Mouse (Mus musculus) kidney, embryonic 16.5 days (tissue): Measurements from ENCODE around the gene Smarcd1. TPM values are rescaled to one million over a fixed set of nuclear protein-coding genes. Genes with fewer than 3 reads are reported as not detected.

Source experiments
- ATAC-seq: fragments of 200-750 bp; cut with Nextera tagmentation; 2 replicates; pipeline ENCODE4 v1.8.0; 2017; ENCODE audit warnings: moderate TSS enrichment; ENCODE audit not compliant: low FRiP score, low TSS enrichment
- H3K27ac ChIP-seq: fragments of 300-500 bp; sonication (generic); 2 replicates; pipeline ENCODE4 v1.5.1; 2014; ENCODE audit warnings: low read length
- H3K27me3 ChIP-seq: fragments of 300-500 bp; sonication (generic); 2 replicates; pipeline ENCODE4 v1.6.1; 2014; ENCODE audit warnings: low read length, control low read depth, mixed read lengths; ENCODE audit not compliant: insufficient read depth
- H3K36me3 ChIP-seq: fragments of 300-500 bp; sonication (generic); 2 replicates; pipeline ENCODE4 v1.6.1; 2014; ENCODE audit warnings: low read length, control low read depth, mixed read lengths; ENCODE audit not compliant: insufficient read depth
- H3K4me1 ChIP-seq: fragments of 300-500 bp; sonication (generic); 2 replicates; pipeline ENCODE4 v1.6.1; 2014; ENCODE audit warnings: low read length, control low read depth, mixed read lengths; ENCODE audit not compliant: insufficient read depth
- H3K4me2 ChIP-seq: fragments of 300-500 bp; sonication (generic); replicated peaks from 2 replicates; pipeline ENCODE4 v1.6.1; 2014; ENCODE audit warnings: low read depth, low read length
- H3K4me3 ChIP-seq: fragments of 300-500 bp; sonication (generic); 2 replicates; pipeline ENCODE4 v1.5.1; 2014; ENCODE audit warnings: mild to moderate bottlenecking, low read length
- H3K9ac ChIP-seq: fragments of 300-500 bp; sonication (generic); replicated peaks from 2 replicates; pipeline ENCODE4 v1.6.1; 2014; ENCODE audit warnings: low read length
- H3K9me3 ChIP-seq: fragments of 300-500 bp; sonication (generic); 2 replicates; pipeline ENCODE4 v1.6.1; 2016; ENCODE audit warnings: low read length, control low read depth
- WGBS: fragments of 180-500 bp; shearing (Covaris S2); extraction: QIAGEN DNeasy Blood & Tissue Kit; methylation state at CpG from one replicate; pipeline ENCODE4 v1.1.7; 2014; 5-methylcytosine and 5-hydroxymethylcytosine counted together
- polyA plus RNA-seq: library from polyadenylated mRNA; unstranded; fragments of >200 nt; fragmentation: Nextera tagmentation; extraction: Ambion mirVana; gene quantifications from 2 replicates; pipeline ENCODE4 v1.2.1, GENCODE M21; 2015

Gene Smarcd1
- 49.8 and 56.3 TPM in 2 replicates for polyA plus RNA-seq

- Histone ChIP-seq H3K27ac (peak within 1 kb of the TSS; percentile 97), H3K27me3 (no peaks in the 10 kb centered on the region), H3K36me3 (peaks cover 20% of the 10 kb centered on the region), H3K4me2 (peak within 1 kb of the TSS; percentile 59), H3K9ac (peak within 1 kb of the TSS; percentile 99), H3K4me1 (peaks cover 32% of the 10 kb centered on the region), H3K4me3 (peak within 1 kb of the TSS; percentile 90), H3K9me3 (no peaks in the 10 kb centered on the region)
- ATAC-seq = peak; percentile 94
- under 1% methylated on average over 62 of the region's 71 CpGs for WGBS
Observed at GRCm38 (mm10) chr15:99701999-99702900, at the start of gene Smarcd1. Gene Smarcd1 (plus strand): TSS chr15:99702129.

GRCm38 (mm10) chr15:99653291-99653690 is 48.6 kb upstream of the Smarcd1 start:
- ATAC-seq = no peak
- H3K36me3 ChIP-seq = no peaks in the 10 kb centered on the region
- H3K4me1 ChIP-seq = peaks cover 30% of the 10 kb centered on the region
- no peaks in the 10 kb centered on the region for H3K9me3 ChIP-seq
- H3K27me3 ChIP-seq = peaks cover 20% of the 10 kb centered on the region
- peak overlapping the region; percentile 21 for H3K4me3 ChIP-seq
- peak overlapping the region; percentile 51 for H3K4me2 ChIP-seq
- no peak overlapping the region for H3K27ac ChIP-seq
- no peak overlapping the region for H3K9ac ChIP-seq
- WGBS = 3% methylated on average over 8 of the region's 8 CpGs

GRCm38 (mm10) chr15:99653876-99654275 is 48.1 kb upstream of the Smarcd1 start:
- Histone ChIP-seq H3K27ac (no peak overlapping the region), H3K27me3 (peaks cover 20% of the 10 kb centered on the region), H3K4me2 (peak overlapping the region; percentile 51), H3K4me1 (peaks cover 27% of the 10 kb centered on the region), H3K9ac (no peak overlapping the region), H3K4me3 (peak overlapping the region; percentile 21), H3K9me3 (no peaks in the 10 kb centered on the region), H3K36me3 (no peaks in the 10 kb centered on the region)
- WGBS = 4% methylated on average over 21 of the region's 21 CpGs
- ATAC-seq = no peak

GRCm38 (mm10) chr15:99655956-99656355 is 46.0 kb upstream of the Smarcd1 start:
- H3K4me2 ChIP-seq = no peak overlapping the region
- peaks cover 20% of the 10 kb centered on the region for H3K27me3 ChIP-seq
- H3K4me1 ChIP-seq = peaks cover 6% of the 10 kb centered on the region; the same call in 1 of the 2 replicates
- no peaks in the 10 kb centered on the region for H3K36me3 ChIP-seq
- no peak overlapping the region for H3K9ac ChIP-seq
- WGBS = 40% methylated on average over 9 of the region's 9 CpGs
- no peaks in the 10 kb centered on the region for H3K9me3 ChIP-seq
- no peak overlapping the region for H3K27ac ChIP-seq
- H3K4me3 ChIP-seq = no peak overlapping the region
- ATAC-seq = no peak

GRCm38 (mm10) chr15:99658437-99658836 is 43.5 kb upstream of the Smarcd1 start:
- H3K4me3 ChIP-seq = no peak overlapping the region
- no peak overlapping the region for H3K4me2 ChIP-seq
- no peak overlapping the region for H3K27ac ChIP-seq
- ATAC-seq = no peak
- no peak overlapping the region for H3K9ac ChIP-seq
- peaks cover 28% of the 10 kb centered on the region for H3K27me3 ChIP-seq
- peaks cover 4% of the 10 kb centered on the region; the same call in 1 of the 2 replicates for H3K4me1 ChIP-seq
- H3K9me3 ChIP-seq = no peaks in the 10 kb centered on the region
- H3K36me3 ChIP-seq = no peaks in the 10 kb centered on the region
- 55% methylated on average over 2 of the region's 2 CpGs for WGBS

GRCm38 (mm10) chr15:99661121-99661830 is 40.7 kb upstream of the Smarcd1 start:
- WGBS = 92% methylated on average over 15 of the region's 15 CpGs
- Histone ChIP-seq H3K36me3 (no peaks in the 10 kb centered on the region), H3K4me1 (peaks cover 15% of the 10 kb centered on the region), H3K4me3 (no peak overlapping the region), H3K9me3 (no peaks in the 10 kb centered on the region), H3K9ac (no peak overlapping the region), H3K27ac (no peak overlapping the region), H3K27me3 (peaks cover 21% of the 10 kb centered on the region), H3K4me2 (no peak overlapping the region)
- ATAC-seq = no peak

- Histone ChIP-seq H3K36me3 (no peaks in the 10 kb centered on the region), H3K27ac (no peak overlapping the region), H3K4me1 (peaks cover 20% of the 10 kb centered on the region), H3K27me3 (peaks cover 28% of the 10 kb centered on the region), H3K4me2 (no peak overlapping the region), H3K9me3 (peaks cover 2% of the 10 kb centered on the region; the same call in 1 of the 2 replicates), H3K9ac (no peak overlapping the region), H3K4me3 (no peak overlapping the region)
- ATAC-seq = no peak
- whole genome bisulfite sequencing = 68% methylated on average over 7 of the region's 7 CpGs
Observed at GRCm38 (mm10) chr15:99662371-99662770, 39.6 kb upstream of the Smarcd1 start.

GRCm38 (mm10) chr15:99663964-99664599 is 37.8 kb upstream of the Smarcd1 start:
- 2% methylated on average over 17 of the region's 17 CpGs for WGBS
- Histone ChIP-seq H3K36me3 (no peaks in the 10 kb centered on the region), H3K4me3 (peak overlapping the region; percentile 47), H3K4me2 (peak overlapping the region; percentile 87), H3K9ac (peak overlapping the region; percentile 57; the same call in 1 of the 2 replicates), H3K27ac (no peak overlapping the region), H3K4me1 (peaks cover 20% of the 10 kb centered on the region), H3K27me3 (peaks cover 29% of the 10 kb centered on the region), H3K9me3 (peaks cover 4% of the 10 kb centered on the region; the same call in 1 of the 2 replicates)
- no peak for ATAC-seq

GRCm38 (mm10) chr15:99664600-99665451 is 37.1 kb upstream of the Smarcd1 start:
- Histone ChIP-seq H3K27me3 (peaks cover 36% of the 10 kb centered on the region), H3K4me2 (peak overlapping the region; percentile 87), H3K9ac (peak overlapping the region; percentile 57; the same call in 1 of the 2 replicates), H3K27ac (no peak overlapping the region), H3K4me1 (peaks cover 20% of the 10 kb centered on the region), H3K36me3 (no peaks in the 10 kb centered on the region), H3K4me3 (peak overlapping the region; percentile 47), H3K9me3 (peaks cover 4% of the 10 kb centered on the region; the same call in 1 of the 2 replicates)
- peak; percentile 53 for ATAC-seq
- under 1% methylated on average over 43 of the region's 52 CpGs for WGBS
